Mouse (Mus musculus) cerebellum, postnatal 4 days (tissue): Measurements from ENCODE around the gene Scd2.
"Not testable (repeated sequence)": the region's sequence is repeated elsewhere in the genome, so short reads cannot be mapped to it uniquely, and the experiment has no call there.

ENCODE experiments used
- DNase-seq, 2 experiments: peaks; one replicate each; pipeline ENCODE4 v3.0.0; 2022; ENCODE audit warnings: low spot score in 2 of 2, mixed read lengths in 1 of 2

The Scd2 gene

DNA sequence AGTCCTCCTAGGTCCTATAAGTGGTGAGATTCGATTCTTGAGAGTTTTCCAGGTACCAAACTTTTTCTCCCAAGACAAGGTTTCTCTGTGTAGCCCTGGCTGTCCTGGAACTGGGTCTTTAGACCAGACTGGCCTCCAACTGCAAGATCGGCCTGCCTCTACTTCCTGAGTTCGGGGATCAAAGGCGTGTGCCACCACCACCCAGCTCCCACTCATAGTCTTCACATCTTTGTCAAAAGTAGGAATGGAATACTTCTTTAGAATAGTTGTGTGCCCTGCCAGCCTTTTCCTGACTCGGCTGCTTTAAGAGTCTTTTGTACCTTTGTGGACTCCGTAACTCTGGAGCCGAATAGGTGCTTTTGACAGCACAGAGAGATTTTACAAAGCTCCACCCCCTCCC lies 2.7 kb downstream of the Scd2 start:
- DNase-seq, result no peak

DNA sequence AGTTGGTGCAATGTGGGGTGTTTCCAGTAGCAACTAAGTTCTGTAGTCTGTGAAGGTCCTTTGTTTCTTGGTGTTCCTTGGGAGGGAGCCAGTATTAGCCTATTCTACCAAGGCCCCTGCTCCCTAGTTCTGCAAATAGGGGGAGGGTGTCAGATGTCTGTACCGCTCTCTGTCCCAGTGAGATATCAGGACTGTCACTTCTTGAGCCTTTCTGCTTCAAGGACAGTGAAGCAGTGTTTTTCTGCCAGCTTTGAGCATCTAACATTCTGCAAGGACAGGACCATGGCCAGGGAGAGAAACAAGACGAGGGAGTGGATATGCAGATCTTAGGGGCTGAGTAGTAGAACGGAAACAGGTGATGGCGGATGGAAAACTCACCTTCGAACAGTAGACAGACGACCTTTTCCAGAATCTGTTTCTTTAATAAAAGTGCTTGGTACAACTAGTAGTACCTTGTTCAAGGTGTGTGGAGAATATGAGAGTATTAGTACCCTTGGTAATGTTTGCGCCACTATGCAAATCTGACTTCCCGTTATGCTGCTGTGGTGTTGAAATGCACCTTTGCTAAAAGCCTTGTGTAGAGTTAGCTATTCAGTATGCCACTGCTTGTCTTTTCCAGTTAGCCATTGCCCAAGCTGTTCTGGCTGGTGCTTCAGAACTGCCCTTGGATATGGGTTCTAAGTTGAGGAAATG lies 3.7 kb downstream of the Scd2 start:
- DNase-seq, result no peak

DNA sequence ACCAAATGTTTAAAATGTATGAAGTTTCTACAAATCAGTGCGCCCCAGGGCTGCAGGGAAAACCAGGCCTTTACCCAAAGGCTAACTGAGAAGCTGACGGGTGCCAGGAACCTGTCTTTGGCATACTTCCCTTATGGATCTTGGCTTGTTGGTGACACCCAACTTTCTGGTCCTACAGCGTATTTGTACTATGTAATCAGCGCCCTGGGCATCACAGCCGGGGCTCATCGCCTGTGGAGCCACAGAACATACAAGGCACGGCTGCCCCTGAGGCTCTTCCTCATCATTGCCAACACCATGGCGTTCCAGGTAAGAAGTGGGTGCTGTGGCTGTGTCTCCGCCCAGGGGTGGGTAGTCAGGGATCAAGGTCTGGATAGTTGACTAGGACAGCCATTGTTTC lies 4.4 kb downstream of the Scd2 start:
- DNase-seq, result no peak

DNA sequence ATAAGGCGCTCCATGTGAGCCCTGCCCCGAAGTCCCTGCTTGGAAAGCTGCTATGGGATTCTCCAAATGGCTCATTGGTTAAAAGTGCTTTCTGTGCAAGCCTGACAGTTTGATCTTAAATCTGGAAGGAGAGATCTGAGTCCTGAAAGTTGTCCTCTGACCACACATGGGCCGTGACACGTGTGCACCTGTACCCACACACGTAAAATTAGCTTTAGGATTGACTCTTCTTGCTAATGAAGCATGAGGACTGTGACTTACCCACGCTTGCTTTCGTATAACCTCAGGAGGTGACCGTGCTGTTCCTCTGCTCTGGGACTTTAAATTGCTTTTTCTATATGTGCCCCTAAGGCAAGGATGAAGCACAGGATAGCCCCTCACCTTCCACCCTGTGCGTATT lies 5.6 kb downstream of the Scd2 start:
- DNase-seq, result no peak

DNA sequence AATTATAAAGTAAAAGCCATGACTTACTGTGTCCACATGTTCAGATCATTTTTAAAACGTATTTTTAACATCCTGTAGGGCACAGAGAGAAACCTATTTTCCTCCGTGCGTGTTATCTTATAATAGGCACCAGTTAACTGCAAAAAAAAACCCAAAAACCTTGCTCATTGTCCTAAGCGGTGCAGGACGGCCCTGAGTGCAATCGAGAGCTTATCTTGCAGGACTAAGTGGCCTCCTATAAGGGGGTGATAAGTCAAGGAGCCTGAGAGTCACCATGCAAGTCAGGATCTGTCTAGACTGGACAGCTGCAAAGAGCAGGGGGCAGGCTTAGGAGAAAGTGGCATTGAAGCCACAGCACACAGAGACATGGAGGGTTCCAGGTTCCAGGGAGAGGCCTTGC lies 6.4 kb downstream of the Scd2 start:
- DNase-seq, result no peak

DNA sequence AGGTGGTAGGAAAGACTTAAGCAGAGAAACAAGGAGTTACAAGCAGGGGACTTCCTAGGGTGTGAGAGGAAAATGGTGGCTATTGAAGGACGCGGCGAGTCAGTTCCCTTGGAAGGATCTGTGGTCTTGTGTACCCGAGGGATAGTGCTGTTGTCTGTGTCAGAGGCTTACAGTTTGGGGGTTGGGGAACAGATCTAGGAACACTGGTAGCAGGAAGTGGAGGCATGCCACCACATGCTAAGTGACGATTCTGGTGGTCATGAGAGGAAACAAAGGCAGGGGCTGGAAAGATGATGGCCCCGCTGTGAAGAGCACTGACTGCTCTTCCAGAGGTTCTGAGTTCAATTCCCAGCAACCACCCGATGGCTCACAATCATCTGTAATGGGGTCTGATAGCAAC lies 7.0 kb downstream of the Scd2 start:
- no peak for DNase-seq

DNA sequence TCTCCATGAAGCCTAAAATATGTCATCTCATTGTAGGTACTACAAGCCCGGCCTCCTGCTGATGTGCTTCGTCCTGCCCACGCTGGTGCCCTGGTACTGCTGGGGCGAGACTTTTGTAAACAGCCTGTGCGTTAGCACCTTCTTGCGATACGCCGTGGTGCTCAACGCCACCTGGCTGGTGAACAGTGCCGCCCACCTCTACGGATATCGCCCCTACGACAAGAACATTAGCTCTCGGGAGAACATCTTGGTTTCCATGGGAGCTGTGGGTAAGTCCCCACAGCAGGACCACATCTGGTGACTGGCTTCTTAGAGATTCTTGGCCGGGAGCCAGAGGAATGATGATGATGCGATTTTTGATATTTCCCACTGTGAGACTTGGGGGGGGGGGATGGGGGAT lies 7.7 kb downstream of the Scd2 start:
- no peak for DNase-seq

DNA sequence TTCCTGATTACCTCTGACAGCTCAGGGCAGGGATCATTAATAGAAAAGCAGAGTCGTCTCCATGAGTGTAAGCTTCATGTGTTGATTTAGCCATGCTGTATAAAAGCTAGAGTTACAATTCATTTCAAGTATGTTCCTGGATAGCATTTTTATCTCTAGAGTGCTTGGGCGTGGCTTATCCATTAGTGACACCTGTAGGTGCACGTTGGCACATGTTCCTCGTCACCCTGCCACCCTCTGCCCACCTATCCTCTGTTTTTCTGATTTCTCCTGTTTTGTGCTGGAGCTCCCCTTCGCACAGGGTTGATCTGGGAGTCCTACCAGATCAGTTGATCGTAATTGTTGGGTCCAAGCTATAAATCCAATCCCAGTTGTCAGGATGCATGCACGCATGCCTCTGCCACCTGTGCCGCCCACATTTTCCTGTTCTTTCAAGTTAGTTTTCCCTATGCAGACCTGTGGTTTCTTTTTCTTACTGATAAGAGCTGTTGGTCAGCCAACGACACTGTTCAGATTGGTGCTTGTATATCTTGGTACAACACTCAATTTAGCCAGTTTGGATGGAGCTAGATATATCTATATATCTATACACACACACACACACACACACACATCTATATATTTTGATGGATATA lies 8.3 kb downstream of the Scd2 start:
- peak in 1 of 2 experiments; percentile 2 for DNase-seq

DNA sequence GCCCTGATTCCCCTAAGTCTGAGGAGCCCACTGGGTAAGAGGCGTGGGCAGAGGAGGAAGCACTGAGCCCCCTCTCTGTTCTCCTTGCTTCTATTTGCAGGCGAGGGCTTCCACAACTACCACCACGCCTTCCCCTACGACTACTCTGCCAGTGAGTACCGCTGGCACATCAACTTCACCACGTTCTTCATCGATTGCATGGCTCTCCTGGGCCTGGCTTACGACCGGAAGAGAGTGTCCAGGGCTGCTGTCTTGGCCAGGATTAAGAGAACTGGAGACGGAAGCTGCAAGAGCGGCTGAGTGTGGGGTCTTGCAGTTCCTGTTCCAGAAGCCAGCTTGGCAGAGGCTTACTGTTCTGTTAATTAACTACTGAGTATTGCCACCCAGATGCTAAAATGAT lies 9.4 kb downstream of the Scd2 start:
- DNase-seq, result peak in 1 of 2 experiments; percentile 8

DNA sequence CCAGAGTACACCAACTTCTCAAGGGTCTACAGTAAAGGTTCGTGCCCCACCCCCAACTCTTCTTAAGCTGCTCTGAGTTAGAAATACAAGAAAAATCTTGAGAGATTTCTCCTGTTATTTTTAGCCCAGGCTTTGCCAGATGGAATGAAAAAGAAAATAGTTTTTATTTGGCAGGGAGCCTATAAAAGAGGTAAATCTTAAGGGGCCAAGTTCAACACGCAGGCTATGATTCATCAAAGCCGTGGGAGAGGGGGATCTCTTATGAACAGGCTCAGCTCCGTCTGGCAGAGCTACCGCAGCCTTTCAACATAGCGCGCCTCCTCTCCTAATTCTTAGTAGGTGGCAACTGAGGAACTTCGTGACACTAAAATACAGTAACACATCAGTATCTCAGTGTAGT lies 10.0 kb downstream of the Scd2 start:
- peak in 1 of 2 experiments; percentile 15 for DNase-seq

DNA sequence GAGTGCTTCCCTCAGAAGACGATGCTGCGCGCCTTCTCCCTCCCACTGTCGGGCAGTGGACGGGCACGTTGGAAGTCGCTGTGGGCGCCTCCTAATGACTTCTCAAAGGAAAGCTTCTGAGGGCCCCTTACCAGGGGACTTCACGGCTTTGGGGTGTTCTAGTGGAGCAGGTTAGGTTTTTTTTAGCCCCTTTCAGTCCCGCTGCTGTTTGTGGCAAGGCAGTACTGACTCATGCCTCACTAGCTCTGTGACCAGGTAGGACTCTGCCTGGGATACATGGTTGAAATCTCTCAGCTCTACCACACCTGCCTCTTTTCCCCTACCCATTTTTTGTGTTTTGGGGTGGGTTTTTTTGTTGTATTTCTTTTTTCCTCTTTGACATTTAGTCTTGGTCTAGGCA lies 10.9 kb downstream of the Scd2 start:
- DNase-seq, result peak in 1 of 2 experiments; percentile 20

DNA sequence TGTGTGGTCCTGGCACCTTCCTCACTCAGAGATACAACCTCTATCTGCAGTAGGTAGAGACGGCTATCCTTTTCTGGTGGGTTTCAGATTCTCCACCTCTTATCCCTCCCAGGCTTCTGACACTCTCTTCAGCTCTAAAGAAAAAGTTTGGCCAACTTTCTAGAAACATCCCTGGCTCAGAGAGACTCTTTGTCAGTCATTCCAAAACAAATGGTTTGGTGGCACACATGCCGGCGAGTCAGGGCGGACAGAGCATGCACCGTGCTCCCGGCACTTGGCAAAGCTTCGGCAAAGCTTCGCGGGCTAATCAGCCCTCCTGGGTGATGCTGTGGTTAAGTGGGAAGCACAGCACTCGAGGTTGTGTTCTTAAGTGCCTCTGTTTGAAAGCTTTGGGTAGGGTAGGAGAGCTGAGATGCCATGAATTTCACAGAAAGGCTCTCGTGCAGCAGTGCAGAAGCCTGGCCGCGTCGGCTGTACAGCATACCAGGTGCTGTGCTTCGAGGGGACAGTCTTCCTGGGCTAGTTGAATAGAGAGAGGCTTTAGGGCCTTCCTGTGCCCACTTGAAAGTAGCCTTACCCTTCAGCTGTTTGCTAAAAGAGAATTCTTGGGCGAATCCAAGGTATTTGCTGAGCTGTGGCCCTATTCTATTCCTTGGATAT lies 11.5 kb downstream of the Scd2 start:
- DNase-seq, result peak in 1 of 2 experiments; percentile 1

DNA sequence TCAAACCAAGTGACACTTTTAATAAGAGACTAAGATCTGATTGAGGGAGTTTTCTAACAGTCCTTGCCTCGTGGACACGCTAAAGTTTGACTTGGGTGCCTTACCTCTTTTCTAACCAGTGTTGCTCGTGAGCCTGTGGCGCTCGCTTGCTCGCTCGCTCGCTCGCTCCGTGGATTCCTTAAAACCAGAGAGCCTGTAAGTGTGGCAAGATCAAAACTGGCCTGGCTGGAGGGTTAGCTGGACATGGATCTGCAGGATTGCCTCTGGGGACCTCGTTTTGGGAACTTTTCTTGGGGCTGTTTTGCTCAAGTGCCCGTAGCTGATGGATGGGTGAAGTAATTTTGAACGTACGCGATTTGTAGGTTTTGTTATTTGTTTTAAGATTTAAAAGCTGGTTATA lies 12.2 kb downstream of the Scd2 start:
- no peak for DNase-seq

DNA sequence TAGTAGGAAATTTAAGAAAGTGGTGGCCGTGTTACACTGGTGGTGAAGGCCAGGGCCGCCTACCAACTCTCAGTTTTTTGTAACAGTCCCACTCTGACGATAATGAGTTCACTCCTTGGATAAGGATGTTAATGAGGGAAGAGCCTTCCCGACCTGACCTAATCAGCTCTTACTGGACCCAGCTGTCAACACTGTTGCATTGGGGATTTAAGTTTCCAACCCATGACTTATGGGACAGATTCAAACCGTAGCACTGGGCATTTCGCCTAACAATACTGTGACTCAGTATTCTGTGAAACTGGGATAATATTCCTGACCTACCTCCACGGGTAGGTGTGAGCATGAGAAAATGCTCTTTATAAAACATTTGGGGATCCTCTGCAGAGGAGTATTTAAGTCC lies 12.7 kb downstream of the Scd2 start:
- no peak for DNase-seq

DNA sequence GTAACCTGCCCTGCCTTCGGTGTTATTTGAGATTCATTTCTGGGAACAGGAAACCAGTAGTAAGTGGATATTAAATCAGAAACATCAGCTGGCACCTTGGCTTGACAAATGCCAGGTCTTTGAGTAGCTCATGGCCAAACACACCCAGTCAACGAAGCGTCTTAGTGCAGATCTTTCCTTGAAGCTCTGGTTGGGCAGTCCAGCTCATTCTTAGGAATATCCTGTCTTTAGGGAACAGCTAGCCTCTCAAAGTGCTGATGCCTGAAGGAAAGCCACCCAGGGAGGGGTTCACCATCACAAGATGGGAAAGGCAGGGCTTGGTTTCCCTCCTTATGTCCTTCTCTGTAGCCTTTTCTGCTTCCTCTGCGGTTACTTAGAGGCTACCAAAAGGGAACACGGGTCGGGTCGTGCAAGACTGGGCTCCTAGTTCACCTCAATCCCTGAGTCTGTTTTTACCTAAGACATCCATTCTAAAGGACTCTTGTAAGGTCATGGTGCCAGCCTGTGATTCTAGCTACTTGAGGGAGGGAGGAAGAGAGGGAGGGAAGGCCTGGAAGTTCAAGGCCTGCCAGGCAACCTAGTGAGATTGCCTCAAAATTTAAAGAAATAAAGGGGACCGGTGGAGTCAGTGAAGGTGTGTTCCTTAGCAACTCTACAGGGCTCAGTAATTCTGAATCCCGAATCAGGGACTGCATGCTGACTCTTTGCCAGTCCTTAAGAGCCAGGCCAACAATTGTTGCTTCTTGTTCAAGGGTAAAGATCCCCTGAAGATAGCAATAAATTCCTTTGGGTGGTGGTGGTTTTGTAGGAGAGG lies 13.8 kb downstream of the Scd2 start:
- DNase-seq, result no peak

DNA sequence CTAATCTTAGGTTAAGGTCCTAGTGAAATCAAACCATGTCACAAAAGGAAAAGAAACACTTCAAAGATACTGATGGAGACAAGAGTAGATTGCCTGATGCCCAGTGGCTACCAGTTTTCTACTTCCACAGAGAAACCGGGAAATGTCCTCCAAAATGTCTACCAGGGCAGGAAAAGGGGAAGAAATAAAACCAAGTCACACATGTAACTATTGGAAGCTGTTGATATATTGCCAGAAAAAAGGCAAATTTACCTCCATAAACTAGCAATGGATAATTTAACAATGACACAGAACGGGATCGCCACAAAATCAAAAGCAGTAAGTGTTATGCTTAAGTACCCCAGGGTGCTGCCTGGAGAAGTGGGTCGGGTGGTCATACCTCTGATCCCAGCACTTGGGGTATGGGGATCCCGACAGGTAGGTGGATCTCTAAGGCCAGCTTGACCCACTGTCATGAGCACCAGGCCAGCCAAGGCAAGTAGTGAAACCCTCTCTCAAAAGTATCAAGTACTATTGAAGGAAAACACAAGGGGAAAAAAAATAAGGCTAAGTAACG lies 14.5 kb downstream of the Scd2 start:
- no peak for DNase-seq

DNA sequence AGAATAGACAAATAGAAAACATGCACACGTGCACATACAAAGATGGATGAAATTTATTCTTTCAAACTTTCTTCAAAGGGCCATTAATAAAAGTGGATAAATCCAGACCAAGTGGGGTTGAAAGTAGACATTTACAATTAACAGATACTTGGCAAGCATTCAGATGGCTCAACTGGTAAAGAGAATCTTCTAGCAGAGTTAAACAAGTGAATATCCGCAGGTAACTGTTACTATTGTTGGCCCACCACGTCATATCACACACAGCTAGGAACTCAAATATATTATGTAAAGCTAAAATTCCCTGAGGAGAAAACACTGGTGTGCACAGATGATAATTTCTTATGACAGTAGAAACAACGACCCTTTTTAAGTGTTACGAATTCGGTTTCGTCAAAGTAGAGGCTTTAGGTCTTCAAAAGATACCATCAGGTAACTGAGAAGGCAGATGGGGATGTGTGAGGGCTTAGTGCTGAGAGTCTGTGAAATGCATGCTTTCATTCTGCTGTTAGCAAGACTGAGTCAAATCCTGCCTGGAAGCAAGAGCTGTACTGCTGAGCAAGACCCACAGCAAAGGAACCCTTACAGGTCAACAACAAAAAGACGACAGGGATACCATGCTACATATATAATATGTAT lies 15.3 kb downstream of the Scd2 start:
- DNase-seq, result no peak

DNA sequence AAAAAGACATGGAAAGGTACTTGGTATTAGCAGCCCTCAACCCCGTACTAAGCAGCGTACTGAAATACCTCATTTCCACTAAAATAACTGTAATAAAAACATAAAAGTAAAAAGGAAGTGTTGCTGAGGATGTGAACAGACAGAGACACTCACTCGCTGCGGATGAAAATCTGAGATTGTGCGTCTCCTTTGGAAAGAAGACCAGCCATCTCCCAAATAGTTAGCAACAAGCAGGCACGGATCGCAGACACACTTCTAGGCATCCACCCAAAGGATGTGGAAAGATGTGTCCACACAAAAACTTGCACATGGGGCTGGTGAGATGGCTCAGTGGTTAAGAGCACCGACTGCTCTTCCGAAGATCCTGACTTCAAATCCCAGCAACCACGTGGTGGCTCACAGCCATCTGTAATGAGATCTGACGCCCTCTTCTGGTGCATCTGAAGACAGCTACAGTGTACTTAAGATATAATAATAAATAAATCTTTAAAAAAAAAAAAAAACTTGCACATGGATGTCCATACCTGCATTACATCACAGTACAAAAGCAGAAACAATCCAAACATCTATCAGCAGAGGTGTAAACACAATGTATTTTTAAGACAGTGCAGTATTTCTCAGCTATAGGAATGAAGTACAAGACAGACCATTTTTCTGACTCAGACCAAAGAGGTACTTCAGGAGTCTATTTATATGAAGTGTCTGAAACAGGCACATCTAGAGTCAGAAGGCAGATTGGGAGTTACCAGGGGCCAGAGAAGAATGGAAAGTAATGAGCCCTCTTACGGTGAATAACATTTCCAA lies 16.1 kb downstream of the Scd2 start:
- DNase-seq, result no peak

DNA sequence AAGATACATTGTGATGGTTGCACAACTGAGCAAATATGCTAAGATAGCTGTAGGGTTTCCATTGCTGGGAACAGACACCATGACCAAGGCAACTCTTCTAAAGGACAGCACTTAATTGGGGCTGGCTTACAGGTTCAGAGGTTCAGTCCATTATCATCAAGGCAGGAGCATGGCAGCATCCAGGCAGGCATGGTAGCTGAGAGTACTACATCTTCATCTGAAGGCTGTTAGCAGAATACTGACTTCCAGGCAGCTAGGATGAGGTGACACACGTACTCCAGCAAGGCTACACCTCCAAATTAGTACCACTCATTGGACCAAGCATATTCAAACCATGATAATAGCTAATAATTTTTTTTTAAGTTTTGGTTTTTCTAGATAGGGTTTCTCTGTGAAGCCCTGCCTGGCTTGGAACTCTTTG lies 16.7 kb downstream of the Scd2 start:
- DNase-seq, result not testable (repeated sequence)

DNA sequence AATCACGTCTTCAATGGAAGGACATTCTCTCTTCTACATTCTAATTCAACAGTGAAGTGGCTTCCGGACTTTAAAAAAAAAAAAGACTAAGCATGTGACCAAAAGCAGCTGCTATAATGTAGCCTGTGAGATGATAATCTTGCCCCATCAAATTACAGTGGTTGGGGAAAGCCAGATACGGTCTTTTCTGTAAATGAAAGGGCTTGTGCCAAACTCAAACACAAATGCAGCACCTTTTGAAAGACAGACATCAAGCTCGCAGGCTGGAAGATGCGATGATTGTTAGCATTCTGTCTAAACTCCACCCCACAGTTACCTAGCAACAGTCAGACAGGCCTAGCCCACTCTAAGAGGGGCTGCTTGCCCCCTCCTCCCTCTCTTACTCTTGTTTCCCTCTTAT lies 17.3 kb downstream of the Scd2 start:
- no peak for DNase-seq
